Comparison of ENCODE assay signal across 8 mouse cellular contexts in the genomic region with DNA sequence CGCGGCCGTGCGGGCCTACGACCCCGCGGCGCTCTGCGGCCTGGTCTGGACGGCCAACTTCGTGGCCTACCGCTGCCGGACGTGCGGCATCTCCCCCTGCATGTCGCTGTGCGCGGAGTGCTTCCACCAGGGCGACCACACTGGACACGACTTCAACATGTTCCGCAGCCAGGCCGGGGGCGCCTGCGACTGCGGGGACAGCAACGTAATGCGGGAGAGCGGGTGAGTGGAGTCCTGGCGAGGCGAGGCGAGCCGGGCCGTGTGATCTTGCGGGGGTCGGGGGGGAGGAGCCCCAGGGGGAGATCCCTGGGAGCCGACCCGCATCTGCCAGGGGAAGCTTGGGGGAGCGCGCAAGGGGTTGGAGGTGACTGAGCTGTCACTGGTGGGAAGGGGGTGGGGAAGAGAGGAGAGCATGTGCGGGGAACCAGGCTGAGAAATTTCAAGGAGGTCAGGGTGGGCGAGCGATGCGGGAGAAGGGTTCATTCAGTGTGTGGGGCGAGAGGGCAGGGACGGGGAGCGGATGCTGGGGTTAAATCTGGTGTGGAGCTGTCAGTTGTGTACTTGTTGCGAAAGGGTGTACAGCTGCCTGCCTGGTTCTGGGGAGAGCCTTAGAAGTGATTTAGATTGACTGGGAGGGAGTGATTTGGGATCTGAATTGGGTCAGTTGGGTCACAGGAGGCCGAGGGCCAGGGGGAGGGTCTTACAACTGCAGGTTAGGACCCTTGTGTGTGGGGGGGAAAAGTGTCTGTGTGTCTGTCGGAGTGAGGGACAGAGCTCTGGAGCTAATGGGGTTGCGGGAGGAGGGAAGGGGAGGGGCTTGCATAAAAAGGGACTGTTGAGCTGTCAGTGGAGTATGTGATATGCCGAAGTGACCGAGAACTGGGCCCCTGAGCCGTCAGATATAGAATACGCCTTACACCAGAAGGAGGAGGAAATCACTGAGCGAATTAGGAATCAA. TPM values are rescaled to one million over a fixed set of nuclear protein-coding genes. Genes with fewer than 3 reads are reported as not detected.
A peak's percentile ranks its signal among the peaks of the same experiment; 100 is the strongest.
DNase-seq lines count a peak whose midpoint lies in the region; ATAC-seq and TF ChIP-seq lines count a peak whose summit lies in the region.

No protein-coding gene starts in this region.

- H3K27ac ChIP-seq in hindbrain, postnatal 0 days, result peak overlapping the region; percentile 99
- peak overlapping the region; percentile 36 for H3K27ac ChIP-seq in macrophage

- WGBS in hindbrain, postnatal 0 days, result under 1% methylated on average over 54 of the region's 55 CpGs
- under 1% methylated on average over 53 of the region's 55 CpGs for WGBS in macrophage (ENCODE audit: missing documents)

- peak overlapping the region; percentile 100 for H3K9ac ChIP-seq in hindbrain, postnatal 0 days (replicated peaks; ENCODE audit: low read length)

- H3K36me3 ChIP-seq in hindbrain, postnatal 0 days (ENCODE audit: insufficient read depth, low read length), result no peaks in the 10 kb centered on the region
- H3K36me3 ChIP-seq in macrophage (ENCODE audit: inconsistent target), result no peaks in the 10 kb centered on the region

- H3K27me3 ChIP-seq in hindbrain, postnatal 0 days (ENCODE audit: insufficient read depth, low read length), result no peaks in the 10 kb centered on the region

- DNase-seq in adipocyte (ENCODE audit: low spot score), result peak; percentile 73
- DNase-seq in cerebellum, postnatal 4 days (ENCODE audit: low spot score in 2 of 2), result peak; percentile 21 to 43
- peak; percentile 31 to 45 for DNase-seq in gastrocnemius, adult 8-10 months (ENCODE audit: low spot score in 2 of 2)
- peak; percentile 59 for DNase-seq in hindbrain, postnatal 0 days (ENCODE audit: low spot score)
- DNase-seq in left cerebral cortex, adult 8-10 months (ENCODE audit: low spot score in 2 of 2), result peak; percentile 27 to 56
- peak; percentile 40 for DNase-seq in right cerebral cortex, adult 18-20 months
- DNase-seq in urinary bladder, adult 2 months (ENCODE audit: low spot score), result peak; percentile 47

- 0 out of 2 replicates have a peak, but pooled peaks cover 3% of the 10 kb centered on the region for H3K4me1 ChIP-seq in hindbrain, postnatal 0 days (ENCODE audit: insufficient read depth, low read length)

- peak overlapping the region; percentile 99 for H3K4me3 ChIP-seq in hindbrain, postnatal 0 days (ENCODE audit: low read length)
- peak overlapping the region; percentile 85 for H3K4me3 ChIP-seq in macrophage (ENCODE audit: inconsistent target)

- H3K4me2 ChIP-seq in hindbrain, postnatal 0 days (ENCODE audit: low read depth, low read length), result peak overlapping the region; percentile 85

- peak; percentile 55 for ATAC-seq in hindbrain, postnatal 0 days

- no peaks in the 10 kb centered on the region for H3K9me3 ChIP-seq in hindbrain, postnatal 0 days (ENCODE audit: low read length)

- peak; percentile 18; the same call in 1 of the 2 replicates for TF ChIP-seq CTCF in hindbrain, postnatal 0 days (IDR thresholded peaks at IDR 0.05; ENCODE audit: low read depth)

- peaks cover 54% of the 10 kb centered on the region for H3K79me2 ChIP-seq in macrophage (ENCODE audit: inconsistent target)

RNA-seq across cellular contexts. Expression of a gene that starts 0.9 kb away (rescaled TPM):
- 100 to 1,000 TPM; 220 to 245 (median 226) TPM for total RNA-seq in gastrocnemius, adult 8-10 months (2022)
- total RNA-seq in hindbrain, postnatal 0 days (2014; rRNA removed), result 32.5 and 35.1 TPM in 2 replicates
- polyA plus RNA-seq in hindbrain, postnatal 0 days (2015; fragmentation: Nextera tagmentation; extraction: Ambion mirVana), result 15.3 and 17.5 TPM in 2 replicates
- total RNA-seq in left cerebral cortex, adult 8-10 months (2022), result 100 to 1,000 TPM; 135 to 149 (median 140) TPM
- 100 to 1,000 TPM in 24 of 26 experiments, 10 to 100 TPM in 2; 76.0 to 222 (median 166) TPM for total RNA-seq in macrophage (2018; cell fraction: chromatin; rRNA removed)
- 10 to 100 TPM; 24.8 to 40.9 (median 31.6) TPM for total RNA-seq in macrophage (2018; cell fraction: cytosol; rRNA removed)
- 100 to 1,000 TPM in 5 of 26 experiments, 10 to 100 TPM in 21; 42.1 to 121 (median 82.9) TPM for total RNA-seq in macrophage (2018; cell fraction: nucleus; rRNA removed)
- polyA plus RNA-seq in macrophage (2018), result 25.6 to 30.6 TPM (median 27.3 TPM) in 3 replicates
- 34.6 and 37.0 TPM in 2 replicates for polyA plus RNA-seq in urinary bladder, adult 2 months (2012; rRNA removed)

RNA-seq across cellular contexts. Expression of a gene that starts 12.5 kb away (rescaled TPM):
- 10 to 100 TPM; 14.8 to 20.1 (median 16.6) TPM for total RNA-seq in gastrocnemius, adult 8-10 months (2022)
- 10.9 and 14.1 TPM in 2 replicates for total RNA-seq in hindbrain, postnatal 0 days (2014; rRNA removed)
- 39.4 TPM in 2 replicates for polyA plus RNA-seq in hindbrain, postnatal 0 days (2015; fragmentation: Nextera tagmentation; extraction: Ambion mirVana)
- 10 to 100 TPM; 11.4 to 16.6 (median 12.9) TPM for total RNA-seq in left cerebral cortex, adult 8-10 months (2022)
- 10 to 100 TPM in 24 of 26 experiments, 1 to 10 TPM in 2; 7.0 to 36.1 (median 16.5) TPM for total RNA-seq in macrophage (2018; cell fraction: chromatin; rRNA removed)
- 10 to 100 TPM in 10 of 26 experiments, 1 to 10 TPM in 16; 7.0 to 12.2 (median 9.3) TPM for total RNA-seq in macrophage (2018; cell fraction: cytosol; rRNA removed)
- 10 to 100 TPM in 18 of 26 experiments, 1 to 10 TPM in 8; 5.4 to 30.4 (median 12.8) TPM for total RNA-seq in macrophage (2018; cell fraction: nucleus; rRNA removed)
- 11.2 to 15.3 TPM (median 12.5 TPM) in 3 replicates for polyA plus RNA-seq in macrophage (2018)
- 17.2 and 17.5 TPM in 2 replicates for polyA plus RNA-seq in urinary bladder, adult 2 months (2012; rRNA removed)

RNA-seq across cellular contexts. Expression of a gene that starts 36.5 kb away (rescaled TPM):
- total RNA-seq in gastrocnemius, adult 8-10 months (2022), result 10 to 100 TPM; 38.7 to 51.8 (median 45.2) TPM
- total RNA-seq in hindbrain, postnatal 0 days (2014; rRNA removed), result 32.2 and 49.2 TPM in 2 replicates
- polyA plus RNA-seq in hindbrain, postnatal 0 days (2015; fragmentation: Nextera tagmentation; extraction: Ambion mirVana), result 288 and 322 TPM in 2 replicates
- total RNA-seq in left cerebral cortex, adult 8-10 months (2022), result 100 to 1,000 TPM; 127 to 138 (median 132) TPM
- 100 to 1,000 TPM in 10 of 26 experiments, 10 to 100 TPM in 16; 63.2 to 140 (median 94.4) TPM for total RNA-seq in macrophage (2018; cell fraction: chromatin; rRNA removed)
- total RNA-seq in macrophage (2018; cell fraction: cytosol; rRNA removed), result 100 to 1,000 TPM in 15 of 26 experiments, 10 to 100 TPM in 11; 87.0 to 136 (median 101) TPM
- total RNA-seq in macrophage (2018; cell fraction: nucleus; rRNA removed), result 100 to 1,000 TPM in 12 of 26 experiments, 10 to 100 TPM in 14; 73.7 to 179 (median 95.3) TPM
- 106 to 279 TPM (median 166 TPM) in 3 replicates for polyA plus RNA-seq in macrophage (2018)
- 103 and 105 TPM in 2 replicates for polyA plus RNA-seq in urinary bladder, adult 2 months (2012; rRNA removed)

Comparison
In these comparisons a context has a peak if more than half of its experiments do, and no peak if none do; other contexts are left out.
1. Peak in every context shown above with its lines: DNase-seq, ATAC-seq, H3K4me3 ChIP-seq and H3K27ac ChIP-seq.